Mouse (Mus musculus) megakaryocyte, embryonic 14.5 days (primary cell): ENCODE results near the gene Panx1.

Experiments
- FLI1 ChIP-seq: IDR thresholded peaks from 2 replicates; pipeline ENCODE4 v1.6.1; 2012; ENCODE audit warnings: low read length, inconsistent platforms, mixed read lengths
- GATA1 ChIP-seq: IDR thresholded peaks from 3 replicates; pipeline ENCODE4 v1.6.1; 2012; ENCODE audit warnings: mixed read lengths, low read length, inconsistent platforms, borderline replicate concordance

DNA sequence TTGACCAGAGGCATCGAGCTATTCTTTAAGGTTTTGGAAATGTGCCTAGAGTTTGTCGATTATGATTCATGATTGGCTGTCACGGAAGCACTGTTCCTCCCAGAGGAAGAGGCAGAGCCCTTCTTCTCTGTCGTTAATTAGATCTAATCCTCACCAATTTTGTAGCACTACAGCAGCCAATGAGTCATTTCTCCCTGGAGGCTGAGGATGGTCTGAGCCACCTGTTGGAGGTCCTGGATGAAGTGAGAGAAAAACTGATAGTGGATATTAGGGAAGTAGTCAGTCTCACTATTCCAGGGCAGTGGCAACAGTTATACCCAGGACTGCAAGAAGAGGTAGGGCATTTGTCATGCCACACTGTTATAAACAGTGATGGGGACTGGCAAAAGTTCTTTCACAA is 75.1 kb downstream of the Panx1 start:
- TF ChIP-seq FLI1: no peak
- TF ChIP-seq GATA1: no peak
